Mouse (Mus musculus) midbrain, embryonic 10.5 days (tissue): ENCODE measurements around the gene Cdh13. TPM values are rescaled to one million over a fixed set of nuclear protein-coding genes. Genes with fewer than 3 reads are reported as not detected.

ENCODE experiments used
- DNase-seq: peaks from one replicate; pipeline ENCODE4 v3.0.0-alpha.2; 2017; ENCODE audit warnings: low spot score
- H3K27ac ChIP-seq: fragments of 300-500 bp; sonication (generic); replicated peaks from 2 replicates; pipeline ENCODE4 v1.5.1; 2016; ENCODE audit warnings: mild to moderate bottlenecking
- H3K27me3 ChIP-seq: fragments of 300-500 bp; sonication (generic); 2 replicates; pipeline ENCODE4 v1.6.1; 2016; ENCODE audit warnings: low read depth, mild to moderate bottlenecking; ENCODE audit not compliant: poor library complexity, severe bottlenecking
- H3K36me3 ChIP-seq: fragments of 300-500 bp; sonication (generic); 2 replicates; pipeline ENCODE4 v1.6.1; 2016; ENCODE audit warnings: mild to moderate bottlenecking, moderate library complexity
- H3K4me1 ChIP-seq: fragments of 300-500 bp; sonication (generic); 2 replicates; pipeline ENCODE4 v1.6.1; 2016
- H3K4me3 ChIP-seq: fragments of 300-500 bp; sonication (generic); 2 replicates; pipeline ENCODE4 v1.5.1; 2016; ENCODE audit warnings: mild to moderate bottlenecking, moderate library complexity
- H3K9me3 ChIP-seq: fragments of 300-500 bp; sonication (generic); replicated peaks from 2 replicates; pipeline ENCODE4 v1.6.1; 2016; ENCODE audit warnings: mild to moderate bottlenecking
- WGBS: fragments of 180-500 bp; shearing (Covaris S2); methylation state at CpG from one replicate; pipeline ENCODE4 v1.1.7; 2016; 5-methylcytosine and 5-hydroxymethylcytosine counted together
- polyA plus RNA-seq: library from polyadenylated mRNA; unstranded; fragments of >200 nt; fragmentation: Nextera tagmentation; extraction: Ambion mirVana; gene quantifications from 2 replicates; pipeline ENCODE4 v1.2.1, GENCODE M21; 2016

Cdh13 gene
- polyA plus RNA-seq, 1 experiment from 2014 or later = 2.5 TPM

DNA sequence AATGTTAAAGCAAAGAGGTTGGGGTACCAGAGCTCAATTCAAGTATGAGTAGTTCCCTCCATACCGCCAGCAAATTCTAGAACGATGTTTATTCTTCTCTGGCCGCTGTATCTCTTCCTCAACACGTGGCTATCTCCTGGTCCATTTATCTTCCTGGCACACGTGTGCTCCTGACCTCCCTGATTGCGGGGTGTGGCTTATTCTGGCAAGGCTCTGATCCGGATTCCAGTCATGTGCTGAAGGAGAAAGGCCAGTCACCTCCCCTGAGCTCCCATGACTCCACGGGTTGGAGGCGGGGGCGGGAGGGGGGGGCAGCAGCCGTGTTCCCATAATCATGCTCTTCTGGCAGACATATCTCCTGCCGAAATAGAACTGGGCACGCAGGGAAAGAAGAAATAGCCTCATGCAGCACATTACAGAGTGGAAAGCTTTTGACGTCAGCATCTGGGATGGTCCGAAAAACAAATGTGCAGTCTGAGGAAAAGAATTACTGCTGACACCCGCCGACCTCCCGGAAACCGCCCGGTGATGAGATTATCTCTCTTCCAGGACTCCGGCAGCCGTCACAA is 417.9 kb downstream of the Cdh13 start:
- H3K36me3 ChIP-seq = no peaks in the 10 kb centered on the region
- no peaks in the 10 kb centered on the region for H3K4me1 ChIP-seq
- no peak for DNase-seq
- peaks cover 6% of the 10 kb centered on the region; the same call in 1 of the 2 replicates for H3K9me3 ChIP-seq
- H3K4me3 ChIP-seq = no peak overlapping the region
- no peaks in the 10 kb centered on the region for H3K27me3 ChIP-seq
- no peak overlapping the region for H3K27ac ChIP-seq
- 90% methylated on average over 22 of the region's 22 CpGs for WGBS

DNA sequence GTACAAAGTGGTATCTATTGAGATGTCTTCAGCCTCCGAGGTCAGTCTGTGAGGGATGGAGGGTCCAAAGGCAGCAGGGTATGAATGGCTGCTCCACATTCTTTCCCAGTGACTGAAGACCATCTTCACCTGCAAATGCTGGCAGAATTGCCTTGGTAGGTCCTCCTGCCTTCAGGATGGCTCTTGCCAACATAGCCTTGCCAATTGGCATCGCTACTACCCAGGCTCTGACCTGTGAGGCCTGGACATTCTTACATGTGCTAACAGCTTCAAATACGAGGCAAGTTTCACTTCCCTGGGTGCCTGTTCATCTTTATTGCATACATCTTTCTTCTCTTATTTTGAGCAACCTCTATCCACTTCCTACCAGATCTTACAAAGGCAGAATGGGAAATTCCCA is 425.8 kb downstream of the Cdh13 start:
- no peak overlapping the region for H3K4me3 ChIP-seq
- DNase-seq = no peak
- H3K36me3 ChIP-seq = no peaks in the 10 kb centered on the region
- H3K27ac ChIP-seq = no peak overlapping the region
- 85% methylated on average over 3 of the region's 3 CpGs for WGBS
- no peaks in the 10 kb centered on the region for H3K27me3 ChIP-seq
- no peaks in the 10 kb centered on the region for H3K4me1 ChIP-seq
- no peaks in the 10 kb centered on the region; the same call in 1 of the 2 replicates for H3K9me3 ChIP-seq

DNA sequence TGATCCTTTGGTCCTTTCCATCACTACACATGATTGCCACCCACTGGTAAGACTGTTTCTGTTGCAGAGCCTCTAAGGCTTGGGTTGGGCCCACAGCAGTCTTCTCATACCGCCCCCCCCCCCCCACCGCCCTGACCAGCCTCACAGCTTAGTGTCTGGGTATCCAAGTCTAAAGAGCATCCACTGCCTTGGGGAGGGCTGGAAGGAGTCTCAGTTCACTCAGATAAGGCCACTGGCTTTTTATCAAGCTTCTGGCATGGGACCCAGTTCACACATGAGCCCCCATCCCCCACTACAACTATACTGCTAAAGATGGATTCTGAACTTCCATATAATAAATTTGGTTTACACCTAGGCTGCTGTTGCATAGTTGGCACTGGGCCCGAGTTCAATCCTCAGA is 428.1 kb downstream of the Cdh13 start:
- Histone ChIP-seq H3K9me3 (no peaks in the 10 kb centered on the region; the same call in 1 of the 2 replicates), H3K4me3 (no peak overlapping the region), H3K27ac (no peak overlapping the region), H3K4me1 (no peaks in the 10 kb centered on the region), H3K27me3 (no peaks in the 10 kb centered on the region), H3K36me3 (no peaks in the 10 kb centered on the region)
- no peak for DNase-seq
- WGBS = 82% methylated on average over 3 of the region's 3 CpGs

DNA sequence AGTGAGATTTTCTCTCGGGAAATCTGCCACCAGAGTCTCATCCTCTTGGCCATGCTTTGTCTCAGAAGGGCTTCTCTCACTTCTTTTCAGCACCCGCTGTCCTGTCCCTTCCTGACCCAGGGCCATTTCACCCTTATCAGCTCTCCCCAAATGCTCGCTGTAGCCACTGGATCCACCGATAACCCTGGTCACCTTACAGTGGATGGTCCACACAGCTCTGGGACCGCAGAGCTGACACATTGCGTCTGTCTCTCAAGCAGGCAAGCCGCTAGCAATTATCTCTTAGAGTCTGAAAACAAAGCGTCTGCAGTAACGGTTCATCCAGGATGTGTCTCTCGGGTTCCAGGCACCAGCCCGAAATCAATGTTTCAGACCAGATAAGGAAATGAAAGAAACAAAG is 429.6 kb downstream of the Cdh13 start:
- Histone ChIP-seq H3K27me3 (no peaks in the 10 kb centered on the region), H3K9me3 (no peaks in the 10 kb centered on the region; the same call in 1 of the 2 replicates), H3K36me3 (no peaks in the 10 kb centered on the region), H3K4me1 (no peaks in the 10 kb centered on the region), H3K4me3 (no peak overlapping the region), H3K27ac (no peak overlapping the region)
- no peak for DNase-seq
- WGBS = 86% methylated on average over 11 of the region's 11 CpGs

DNA sequence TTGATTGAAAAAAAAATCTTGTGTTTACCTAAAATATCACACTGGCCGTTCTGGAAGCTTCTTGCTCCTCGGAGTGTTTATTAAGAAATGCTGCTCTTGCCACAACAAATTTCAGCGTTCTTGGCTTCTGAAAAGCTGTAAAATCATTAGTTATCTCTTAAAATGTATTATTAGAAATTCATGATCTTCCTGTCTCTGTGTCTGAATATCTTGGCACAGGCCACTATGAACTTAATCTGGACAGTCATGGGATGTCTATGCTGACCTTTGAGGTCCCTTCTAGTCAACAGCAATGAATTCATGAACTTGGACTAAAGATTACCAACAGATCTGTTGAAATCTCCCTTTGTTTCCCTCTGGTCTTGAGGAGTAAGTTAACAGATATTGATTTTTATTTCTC is 430.1 kb downstream of the Cdh13 start:
- 85% methylated on average over 3 of the region's 3 CpGs for WGBS
- Histone ChIP-seq H3K27ac (no peak overlapping the region), H3K36me3 (no peaks in the 10 kb centered on the region), H3K4me3 (no peak overlapping the region), H3K4me1 (no peaks in the 10 kb centered on the region), H3K9me3 (no peaks in the 10 kb centered on the region; the same call in 1 of the 2 replicates), H3K27me3 (no peaks in the 10 kb centered on the region)
- DNase-seq = no peak

DNA sequence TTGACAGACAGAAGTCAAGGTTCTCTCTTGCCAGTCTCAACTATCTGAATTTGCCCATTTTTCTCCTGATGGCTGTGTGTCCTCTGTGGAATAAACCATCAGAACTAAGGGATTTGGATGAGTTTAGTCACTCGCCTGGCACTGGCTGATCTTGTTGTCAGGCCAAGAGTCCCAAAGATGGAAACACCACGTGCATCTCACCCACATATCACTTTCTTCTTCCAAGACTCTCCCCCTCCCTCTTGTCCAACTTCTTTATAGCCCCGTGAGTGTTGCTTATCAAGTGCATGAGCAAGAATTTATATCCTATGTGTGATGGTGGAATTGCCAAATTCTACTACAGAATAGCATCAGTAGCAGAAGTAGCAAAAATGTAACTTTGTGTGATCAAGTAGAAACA is 439.4 kb downstream of the Cdh13 start:
- Histone ChIP-seq H3K36me3 (no peaks in the 10 kb centered on the region), H3K4me3 (no peak overlapping the region), H3K27ac (no peak overlapping the region), H3K4me1 (no peaks in the 10 kb centered on the region), H3K27me3 (no peaks in the 10 kb centered on the region), H3K9me3 (no peaks in the 10 kb centered on the region; the same call in 1 of the 2 replicates)
- no peak for DNase-seq
- WGBS = 82% methylated on average over 3 of the region's 3 CpGs

DNA sequence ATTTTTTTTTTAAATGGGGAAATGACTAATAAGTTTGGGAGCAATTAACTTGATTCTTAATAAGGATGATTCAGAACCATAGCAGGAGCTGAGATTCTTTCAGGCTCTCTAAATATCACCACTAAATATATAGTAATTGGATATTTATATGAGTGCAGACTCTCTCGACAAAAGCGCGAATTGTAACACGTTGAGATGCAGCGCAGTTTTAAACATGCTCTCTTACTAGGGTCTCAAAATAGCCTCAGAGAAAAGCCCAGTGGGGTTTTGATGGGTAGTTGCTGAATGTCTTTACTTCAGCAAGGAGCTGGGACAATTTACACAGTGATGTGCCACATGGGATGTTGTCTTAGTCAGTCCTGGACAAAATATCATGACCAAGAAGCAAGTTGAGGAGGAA is 442.1 kb downstream of the Cdh13 start:
- no peak for DNase-seq
- Histone ChIP-seq H3K36me3 (no peaks in the 10 kb centered on the region), H3K27ac (no peak overlapping the region), H3K4me3 (no peak overlapping the region), H3K27me3 (no peaks in the 10 kb centered on the region), H3K9me3 (no peaks in the 10 kb centered on the region; the same call in 1 of the 2 replicates), H3K4me1 (no peaks in the 10 kb centered on the region)
- 98% methylated on average over 5 of the region's 5 CpGs for WGBS

DNA sequence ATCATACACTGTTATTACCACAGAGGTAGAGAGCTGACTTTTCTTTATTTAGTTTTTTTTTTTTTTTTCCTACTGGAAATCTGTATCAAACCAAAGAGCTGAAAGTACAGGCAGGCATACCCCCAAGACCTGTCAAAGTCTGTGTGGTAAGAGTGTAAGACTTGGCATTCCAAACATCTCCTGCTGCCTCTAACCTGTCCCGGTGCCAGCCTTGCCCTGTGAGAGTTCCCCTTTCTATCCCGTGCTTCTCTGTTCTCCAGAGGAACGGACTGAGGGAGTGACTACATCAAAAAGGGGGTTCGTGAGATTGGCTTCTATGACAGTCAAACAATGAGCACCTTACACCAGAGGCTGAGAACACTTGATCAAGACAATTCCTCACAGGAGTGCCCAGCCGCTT is 458.2 kb downstream of the Cdh13 start:
- Histone ChIP-seq H3K9me3 (no peaks in the 10 kb centered on the region), H3K36me3 (no peaks in the 10 kb centered on the region), H3K27ac (no peak overlapping the region), H3K4me3 (no peak overlapping the region), H3K27me3 (no peaks in the 10 kb centered on the region), H3K4me1 (no peaks in the 10 kb centered on the region)
- 84% methylated on average over 5 of the region's 5 CpGs for WGBS
- no peak for DNase-seq

DNA sequence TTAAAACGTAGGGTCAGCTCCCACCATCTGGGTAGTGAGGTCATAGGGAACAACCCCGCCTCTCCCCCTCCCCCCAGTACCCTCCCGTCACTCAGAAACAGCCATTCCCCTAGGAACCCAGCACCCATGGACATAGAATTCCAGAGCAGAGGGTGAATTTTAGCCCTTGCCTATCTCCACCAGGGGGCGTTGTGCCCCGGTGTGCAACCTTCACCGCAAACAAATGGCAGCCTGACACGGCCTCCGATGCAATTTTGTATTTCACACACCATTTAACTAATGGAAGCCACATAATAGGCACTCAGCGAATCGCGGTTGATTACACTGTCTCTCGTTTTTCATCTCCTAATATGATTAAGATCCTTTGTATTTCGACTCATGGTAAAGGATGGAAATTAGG is 461.5 kb downstream of the Cdh13 start:
- Histone ChIP-seq H3K9me3 (no peaks in the 10 kb centered on the region), H3K27ac (no peak overlapping the region), H3K27me3 (no peaks in the 10 kb centered on the region), H3K36me3 (no peaks in the 10 kb centered on the region), H3K4me1 (no peaks in the 10 kb centered on the region), H3K4me3 (no peak overlapping the region)
- no peak for DNase-seq
- WGBS = 91% methylated on average over 13 of the region's 13 CpGs

DNA sequence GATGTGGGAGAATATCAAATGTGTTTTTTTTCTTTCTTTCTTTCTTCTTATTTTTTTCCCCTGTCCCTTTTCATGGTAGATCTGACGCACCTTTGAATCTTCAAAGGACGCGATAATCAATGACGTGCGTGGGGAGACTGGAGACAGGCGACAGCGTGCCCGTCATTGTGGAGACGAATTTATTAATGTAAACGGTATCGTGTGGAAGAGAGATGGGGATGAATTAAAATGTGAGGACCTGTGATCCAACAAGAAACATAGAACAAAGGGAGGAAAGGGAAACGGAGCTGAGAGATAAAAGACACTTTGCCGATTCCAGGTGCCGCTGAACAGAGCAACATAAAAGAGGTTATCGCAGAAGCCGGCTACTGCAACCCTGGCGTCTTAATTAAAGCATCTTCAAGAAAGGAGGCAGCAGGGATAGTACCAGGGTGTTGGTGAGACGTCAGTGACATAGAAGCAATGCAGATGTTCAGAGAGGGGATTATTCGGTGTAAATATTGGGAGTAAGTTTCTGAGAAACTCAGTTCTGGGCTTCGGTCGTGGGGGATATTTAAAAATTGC is 464.6 kb downstream of the Cdh13 start:
- Histone ChIP-seq H3K9me3 (no peaks in the 10 kb centered on the region), H3K4me1 (no peaks in the 10 kb centered on the region), H3K27ac (no peak overlapping the region), H3K36me3 (no peaks in the 10 kb centered on the region), H3K4me3 (no peak overlapping the region), H3K27me3 (no peaks in the 10 kb centered on the region)
- no peak for DNase-seq
- WGBS = 93% methylated on average over 21 of the region's 21 CpGs

DNA sequence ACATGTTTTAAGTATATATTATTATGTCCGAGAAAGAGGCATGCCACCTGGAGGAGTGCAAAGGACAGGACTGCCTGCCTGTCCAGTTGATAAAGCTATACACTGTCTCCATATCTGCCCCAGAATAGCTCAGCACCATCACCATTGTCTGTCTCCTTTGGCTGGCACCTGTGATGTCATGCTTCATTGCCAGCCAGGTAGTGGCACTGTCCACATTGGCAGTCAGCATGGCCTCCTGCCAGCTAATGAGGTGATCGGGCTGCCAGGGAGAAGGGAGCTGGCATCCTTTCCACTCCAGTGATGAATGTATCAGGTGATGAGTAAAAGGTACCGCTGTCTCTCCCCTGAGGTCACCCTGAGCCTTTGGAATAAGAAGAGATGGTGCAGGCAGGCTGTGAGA is 465.7 kb downstream of the Cdh13 start:
- no peaks in the 10 kb centered on the region for H3K9me3 ChIP-seq
- no peaks in the 10 kb centered on the region for H3K36me3 ChIP-seq
- WGBS = 86% methylated on average over 3 of the region's 3 CpGs
- H3K27ac ChIP-seq = no peak overlapping the region
- H3K4me3 ChIP-seq = no peak overlapping the region
- DNase-seq = no peak
- no peaks in the 10 kb centered on the region for H3K27me3 ChIP-seq
- H3K4me1 ChIP-seq = no peaks in the 10 kb centered on the region

DNA sequence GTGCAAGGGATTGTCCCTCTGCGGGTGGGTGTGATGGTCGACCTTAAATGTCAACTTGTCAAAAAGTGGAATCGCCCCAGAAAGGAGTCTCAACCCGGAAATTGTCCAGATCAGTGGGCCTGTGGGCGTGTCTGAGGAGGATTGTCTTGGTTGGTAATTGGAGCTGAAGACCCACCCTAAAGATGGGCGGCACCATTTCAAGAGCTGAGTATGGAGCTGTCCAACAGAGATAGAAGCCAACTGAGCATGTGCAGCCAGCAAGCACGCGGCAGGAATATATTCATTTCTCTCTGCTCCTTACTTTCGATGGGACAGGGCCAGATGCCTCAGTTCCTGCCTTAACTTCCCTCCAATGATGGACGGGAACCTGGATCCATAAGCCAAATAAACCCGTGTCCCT is 466.3 kb downstream of the Cdh13 start:
- 90% methylated on average over 11 of the region's 11 CpGs for WGBS
- Histone ChIP-seq H3K36me3 (no peaks in the 10 kb centered on the region), H3K4me3 (no peak overlapping the region), H3K4me1 (no peaks in the 10 kb centered on the region), H3K27ac (no peak overlapping the region), H3K9me3 (no peaks in the 10 kb centered on the region), H3K27me3 (no peaks in the 10 kb centered on the region)
- no peak for DNase-seq

DNA sequence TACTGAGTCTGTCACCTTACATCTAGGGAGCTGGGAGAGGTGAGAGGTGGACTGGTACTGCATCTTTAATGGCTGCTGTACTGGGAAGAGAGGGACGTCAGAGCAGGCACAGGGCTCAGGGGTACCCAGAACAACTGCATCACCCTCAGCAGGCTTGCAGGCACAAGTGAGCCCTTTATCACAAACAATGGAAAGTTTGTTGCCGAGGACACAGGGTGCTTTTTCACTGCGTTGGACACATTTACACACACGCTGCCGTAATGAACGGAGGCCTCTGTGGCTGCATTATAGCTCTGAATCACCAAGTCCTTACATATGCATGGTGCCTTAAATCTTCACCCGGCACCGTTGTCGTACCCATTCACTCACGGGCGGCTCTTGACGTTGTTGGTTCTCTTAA is 470.2 kb downstream of the Cdh13 start:
- 89% methylated on average over 12 of the region's 12 CpGs for WGBS
- Histone ChIP-seq H3K36me3 (no peaks in the 10 kb centered on the region), H3K4me3 (no peak overlapping the region), H3K9me3 (no peaks in the 10 kb centered on the region), H3K27me3 (no peaks in the 10 kb centered on the region), H3K4me1 (no peaks in the 10 kb centered on the region), H3K27ac (no peak overlapping the region)
- no peak for DNase-seq

DNA sequence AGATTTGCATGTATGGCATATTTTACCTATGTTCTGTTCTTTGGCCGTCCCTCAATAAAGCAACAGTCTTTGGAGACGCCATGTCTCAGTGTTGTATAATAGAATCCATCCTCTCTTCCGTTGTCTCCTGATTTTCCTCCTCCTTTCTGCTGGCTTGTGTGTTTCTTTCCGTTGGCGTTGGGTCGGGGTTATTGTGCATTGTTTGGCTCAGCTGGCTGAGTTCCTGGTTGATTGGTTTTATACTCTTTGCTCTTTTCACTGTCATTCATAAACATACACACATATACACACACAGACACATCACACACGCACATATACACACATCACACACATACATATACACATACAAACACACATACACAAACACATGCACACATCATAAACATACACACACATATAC is 470.6 kb downstream of the Cdh13 start:
- no peak for DNase-seq
- H3K27me3 ChIP-seq = no peaks in the 10 kb centered on the region
- no peaks in the 10 kb centered on the region for H3K4me1 ChIP-seq
- no peak overlapping the region for H3K27ac ChIP-seq
- H3K36me3 ChIP-seq = no peaks in the 10 kb centered on the region
- no peaks in the 10 kb centered on the region for H3K9me3 ChIP-seq
- H3K4me3 ChIP-seq = no peak overlapping the region
- 87% methylated on average over 7 of the region's 7 CpGs for WGBS
